ENCODE assay signal across 26 mouse cellular contexts in genomic region chr6:53576841-53577240, GRCm38 (mm10).
DNase-seq lines count a peak whose midpoint lies in the region; ATAC-seq lines count a peak whose summit lies in the region.
"Had no signal": no experiment of that assay in that cellular context is flagged by ENCODE, and none has a peak within 500 bp of the region (broad histone marks: within the 10 kb centered on the region; RNA-seq: fewer than 3 reads in every experiment).

No protein-coding gene starts in this region.

- no peak overlapping the region for H3K4me2 ChIP-seq in forebrain, embryonic 11.5 days (ENCODE audit: low read depth, low read length, severe bottlenecking)
- H3K4me2 ChIP-seq in heart, embryonic 13.5 days: no peak overlapping the region
- no peak overlapping the region for H3K4me2 ChIP-seq in heart, embryonic 12.5 days
- H3K4me2 ChIP-seq in limb, embryonic 13.5 days (replicated peaks): peak overlapping the region; percentile 69; the same call in 1 of the 2 replicates
- H3K4me2 ChIP-seq: forebrain, embryonic 12.5 days; forebrain, embryonic 15.5 days; heart, embryonic 15.5 days; hindbrain, embryonic 13.5 days had no signal

- H3K27ac ChIP-seq in forebrain, embryonic 10.5 days: 0 out of 2 replicates have a peak overlapping the region, but pooled peaks have one; percentile 30
- no peak overlapping the region for H3K27ac ChIP-seq in forebrain, embryonic 11.5 days (ENCODE audit: low read depth, low read length)
- H3K27ac ChIP-seq in heart, embryonic 13.5 days (replicated peaks): no peak overlapping the region
- no peak overlapping the region for H3K27ac ChIP-seq in heart, embryonic 12.5 days (ENCODE audit: poor library complexity, severe bottlenecking)
- H3K27ac ChIP-seq in embryonic facial prominence, embryonic 10.5 days (replicated peaks): 0 out of 2 replicates have a peak overlapping the region, but pooled peaks have one; percentile 35
- no peak overlapping the region for H3K27ac ChIP-seq in limb, embryonic 13.5 days
- H3K27ac ChIP-seq: forebrain, embryonic 12.5 days; forebrain, embryonic 15.5 days; heart, embryonic 10.5 days; heart, embryonic 15.5 days; hindbrain, embryonic 10.5 days; hindbrain, embryonic 13.5 days had no signal

- no peak overlapping the region for H3K9ac ChIP-seq in forebrain, embryonic 11.5 days (ENCODE audit: low read length)
- peak overlapping the region; percentile 48; the same call in 1 of the 2 replicates for H3K9ac ChIP-seq in heart, embryonic 13.5 days
- H3K9ac ChIP-seq in heart, embryonic 12.5 days: no peak overlapping the region
- H3K9ac ChIP-seq in limb, embryonic 13.5 days: no peak overlapping the region
- H3K9ac ChIP-seq: forebrain, embryonic 12.5 days; forebrain, embryonic 15.5 days; heart, embryonic 15.5 days; hindbrain, embryonic 13.5 days had no signal

- no peaks in the 10 kb centered on the region for H3K27me3 ChIP-seq in forebrain, embryonic 10.5 days (ENCODE audit: poor library complexity, severe bottlenecking)
- H3K27me3 ChIP-seq in forebrain, embryonic 11.5 days (ENCODE audit: control insufficient read depth, insufficient read depth, low read length): no peaks in the 10 kb centered on the region
- H3K27me3 ChIP-seq in heart, embryonic 13.5 days (replicated peaks): no peaks in the 10 kb centered on the region
- no peaks in the 10 kb centered on the region for H3K27me3 ChIP-seq in heart, embryonic 12.5 days (replicated peaks)
- peaks cover 8% of the 10 kb centered on the region; the same call in 1 of the 2 replicates for H3K27me3 ChIP-seq in embryonic facial prominence, embryonic 10.5 days (replicated peaks; ENCODE audit: low read depth, poor library complexity, severe bottlenecking)
- no peaks in the 10 kb centered on the region for H3K27me3 ChIP-seq in limb, embryonic 13.5 days
- H3K27me3 ChIP-seq: forebrain, embryonic 12.5 days; forebrain, embryonic 15.5 days; heart, embryonic 15.5 days; hindbrain, embryonic 13.5 days had no signal

- H3K4me1 ChIP-seq in forebrain, embryonic 10.5 days: peaks cover 64% of the 10 kb centered on the region
- H3K4me1 ChIP-seq in forebrain, embryonic 11.5 days (replicated peaks; ENCODE audit: control insufficient read depth, insufficient read depth, low read length): peaks cover 13% of the 10 kb centered on the region; the same call in 1 of the 2 replicates
- H3K4me1 ChIP-seq in heart, embryonic 13.5 days: peaks cover 53% of the 10 kb centered on the region
- H3K4me1 ChIP-seq in heart, embryonic 12.5 days (replicated peaks): peaks cover 29% of the 10 kb centered on the region
- H3K4me1 ChIP-seq in embryonic facial prominence, embryonic 10.5 days: peaks cover 73% of the 10 kb centered on the region
- peaks cover 72% of the 10 kb centered on the region for H3K4me1 ChIP-seq in limb, embryonic 13.5 days

- H3K4me3 ChIP-seq in forebrain, embryonic 10.5 days: no peak overlapping the region
- no peak overlapping the region for H3K4me3 ChIP-seq in forebrain, embryonic 11.5 days (ENCODE audit: low read depth, low read length)
- no peak overlapping the region for H3K4me3 ChIP-seq in heart, embryonic 13.5 days
- no peak overlapping the region for H3K4me3 ChIP-seq in heart, embryonic 12.5 days
- no peak overlapping the region for H3K4me3 ChIP-seq in embryonic facial prominence, embryonic 10.5 days
- H3K4me3 ChIP-seq in limb, embryonic 13.5 days: no peak overlapping the region
- H3K4me3 ChIP-seq: forebrain, embryonic 12.5 days; forebrain, embryonic 15.5 days; heart, embryonic 10.5 days; heart, embryonic 15.5 days; hindbrain, embryonic 10.5 days; hindbrain, embryonic 13.5 days had no signal

- no peak for DNase-seq in forebrain, embryonic 10.5 days (ENCODE audit: extremely low spot score, low spot score)
- no peak for DNase-seq in forebrain, embryonic 11.5 days (ENCODE audit: low spot score)
- no peak for DNase-seq in embryonic facial prominence, embryonic 10.5 days (ENCODE audit: low spot score)
- DNase-seq in kidney, postnatal 4 days: no peak
- DNase-seq: adrenal gland, adult 8-10 months; adrenal gland, postnatal 25 days; cerebellum, adult 11-12 months; cerebellum, adult 8-10 months; cerebellum, postnatal 10 days; cerebellum, postnatal 36 days; embryo, embryonic 11 days; gastrocnemius, postnatal 10 days; heart, adult 18-20 months; heart, postnatal 10 days; heart, postnatal 36 days had no signal

- H3K36me3 ChIP-seq in forebrain, embryonic 10.5 days (replicated peaks): no peaks in the 10 kb centered on the region
- no peaks in the 10 kb centered on the region for H3K36me3 ChIP-seq in forebrain, embryonic 11.5 days (ENCODE audit: control insufficient read depth, insufficient read depth, low read length)
- H3K36me3 ChIP-seq in heart, embryonic 13.5 days: peaks cover 10% of the 10 kb centered on the region
- H3K36me3 ChIP-seq in heart, embryonic 12.5 days: peaks cover 10% of the 10 kb centered on the region
- no peaks in the 10 kb centered on the region for H3K36me3 ChIP-seq in embryonic facial prominence, embryonic 10.5 days (replicated peaks)
- no peaks in the 10 kb centered on the region for H3K36me3 ChIP-seq in limb, embryonic 13.5 days
- H3K36me3 ChIP-seq: forebrain, embryonic 12.5 days; forebrain, embryonic 15.5 days; heart, embryonic 10.5 days; heart, embryonic 15.5 days; hindbrain, embryonic 10.5 days; hindbrain, embryonic 13.5 days had no signal

- WGBS in forebrain, embryonic 10.5 days: 83% methylated on average over 6 of the region's 6 CpGs
- WGBS in forebrain, embryonic 11.5 days: 80% methylated on average over 6 of the region's 6 CpGs
- WGBS in heart, embryonic 13.5 days: 72% methylated on average over 6 of the region's 6 CpGs
- 77% methylated on average over 6 of the region's 6 CpGs for WGBS in heart, embryonic 12.5 days
- 60% methylated on average over 6 of the region's 6 CpGs for WGBS in embryonic facial prominence, embryonic 10.5 days
- WGBS in limb, embryonic 13.5 days: 78% methylated on average over 6 of the region's 6 CpGs

- no peak for ATAC-seq in forebrain, embryonic 11.5 days (replicated peaks; ENCODE audit: low FRiP score)
- ATAC-seq in heart, embryonic 13.5 days (ENCODE audit: extremely low read depth, insufficient number of reproducible peaks, low FRiP score, low TSS enrichment): no peak
- no peak for ATAC-seq in heart, embryonic 12.5 days (ENCODE audit: insufficient number of reproducible peaks, low FRiP score)
- no peak for ATAC-seq in limb, embryonic 13.5 days (ENCODE audit: low FRiP score, low read depth)
- ATAC-seq: activated CD4-positive, CD25-positive, alpha-beta regulatory T cell, adult 4 months; forebrain, embryonic 15.5 days; hindbrain, embryonic 16.5 days had no signal

- no peaks in the 10 kb centered on the region for H3K9me3 ChIP-seq in forebrain, embryonic 10.5 days
- no peaks in the 10 kb centered on the region for H3K9me3 ChIP-seq in forebrain, embryonic 11.5 days (ENCODE audit: control insufficient read depth, low read length)
- no peaks in the 10 kb centered on the region for H3K9me3 ChIP-seq in heart, embryonic 13.5 days
- H3K9me3 ChIP-seq in heart, embryonic 12.5 days (replicated peaks): no peaks in the 10 kb centered on the region
- no peaks in the 10 kb centered on the region for H3K9me3 ChIP-seq in embryonic facial prominence, embryonic 10.5 days
- H3K9me3 ChIP-seq in limb, embryonic 13.5 days: no peaks in the 10 kb centered on the region
- H3K9me3 ChIP-seq: forebrain, embryonic 12.5 days; forebrain, embryonic 15.5 days; heart, embryonic 10.5 days; heart, embryonic 15.5 days; hindbrain, embryonic 10.5 days; hindbrain, embryonic 13.5 days had no signal

Comparison
In these comparisons a context has a peak if more than half of its experiments do, and no peak if none do; other contexts are left out.
1. H3K27ac ChIP-seq: peak in forebrain, embryonic 10.5 days (single experiment) and embryonic facial prominence, embryonic 10.5 days (single experiment); none in forebrain, embryonic 11.5 days (single experiment), heart, embryonic 13.5 days (single experiment), heart, embryonic 12.5 days (single experiment) and limb, embryonic 13.5 days (single experiment).